Mouse (Mus musculus) heart, embryonic 11.5 days (tissue): ENCODE data around the gene Ltbp4. TPM values are rescaled to one million over a fixed set of nuclear protein-coding genes. Genes with fewer than 3 reads are reported as not detected.

Source experiments
- ATAC-seq: fragments of 200-750 bp; cut with Nextera tagmentation; replicated peaks from 2 replicates; pipeline ENCODE4 v1.8.0; 2017; ENCODE audit warnings: moderate library complexity; ENCODE audit not compliant: insufficient number of reproducible peaks, low FRiP score, low TSS enrichment
- H3K27ac ChIP-seq: fragments of 300-500 bp; sonication (generic); 2 replicates; pipeline ENCODE4 v1.5.1; 2014; ENCODE audit warnings: mild to moderate bottlenecking, low read depth, low read length
- H3K27me3 ChIP-seq: fragments of 300-500 bp; sonication (generic); 2 replicates; pipeline ENCODE4 v1.6.1; 2014; ENCODE audit warnings: mild to moderate bottlenecking, low read length, mixed read lengths; ENCODE audit not compliant: control insufficient read depth, insufficient read depth
- H3K36me3 ChIP-seq: fragments of 300-500 bp; sonication (generic); 2 replicates; pipeline ENCODE4 v1.6.1; 2014; ENCODE audit warnings: mild to moderate bottlenecking, low read length, moderate library complexity, mixed read lengths; ENCODE audit not compliant: control insufficient read depth, insufficient read depth
- H3K4me1 ChIP-seq: fragments of 300-500 bp; sonication (generic); 2 replicates; pipeline ENCODE4 v1.6.1; 2014; ENCODE audit warnings: low read length; ENCODE audit not compliant: control insufficient read depth, insufficient read depth
- H3K4me2 ChIP-seq: fragments of 300-500 bp; sonication (generic); 2 replicates; pipeline ENCODE4 v1.6.1; 2014; ENCODE audit warnings: mild to moderate bottlenecking, moderate library complexity
- H3K4me3 ChIP-seq: fragments of 300-500 bp; sonication (generic); 2 replicates; pipeline ENCODE4 v1.5.1; 2014; ENCODE audit warnings: low read depth, low read length
- H3K9ac ChIP-seq: fragments of 300-500 bp; sonication (generic); 2 replicates; pipeline ENCODE4 v1.6.1; 2014; ENCODE audit warnings: mild to moderate bottlenecking, low read depth, low read length, moderate library complexity
- H3K9me3 ChIP-seq: fragments of 300-500 bp; sonication (generic); replicated peaks from 2 replicates; pipeline ENCODE4 v1.6.1; 2016; ENCODE audit warnings: low read length; ENCODE audit not compliant: control insufficient read depth
- WGBS: fragments of 180-500 bp; shearing (Covaris S2); extraction: QIAGEN DNeasy Blood & Tissue Kit; methylation state at CpG from one replicate; pipeline ENCODE4 v1.1.7; 2014; ENCODE audit not compliant: insufficient replicate concordance; 5-methylcytosine and 5-hydroxymethylcytosine counted together
- polyA plus RNA-seq: library from polyadenylated mRNA; unstranded; fragments of >200 nt; fragmentation: Nextera tagmentation; extraction: Ambion mirVana; gene quantifications from 2 replicates; pipeline ENCODE4 v1.2.1, GENCODE M21; 2014

Ltbp4 gene
- polyA plus RNA-seq, 1 experiment from 2014 or later = 28.9 TPM

DNA sequence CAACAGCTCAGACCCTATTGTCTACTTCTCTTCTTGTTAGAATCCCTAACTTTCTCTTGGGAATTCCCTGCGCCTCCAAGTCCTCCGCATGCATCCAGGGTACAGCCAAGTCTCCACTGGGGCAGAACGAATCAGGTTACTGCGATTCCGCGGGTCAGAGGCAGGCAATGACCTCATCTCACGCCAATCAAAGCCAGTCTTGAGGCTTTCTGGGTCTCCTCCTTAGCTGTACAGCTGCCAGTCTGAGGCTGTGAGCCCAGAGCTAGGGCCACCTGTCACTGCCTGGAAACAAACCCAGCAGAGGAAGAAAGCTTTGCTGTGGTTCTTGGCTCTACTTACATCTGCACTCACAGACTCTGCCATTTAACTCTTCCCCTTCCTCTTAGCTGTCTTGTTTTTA, 21.5 kb downstream of the Ltbp4 start:
- no peak for ATAC-seq
- Histone ChIP-seq H3K9me3 (peaks cover 10% of the 10 kb centered on the region), H3K4me2 (no peak overlapping the region), H3K4me1 (no peaks in the 10 kb centered on the region), H3K36me3 (no peaks in the 10 kb centered on the region; the same call in 1 of the 2 replicates), H3K27ac (no peak overlapping the region), H3K9ac (no peak overlapping the region), H3K27me3 (peaks cover 5% of the 10 kb centered on the region; the same call in 1 of the 2 replicates), H3K4me3 (no peak overlapping the region)
- WGBS = 56% methylated on average over 7 of the region's 7 CpGs

DNA sequence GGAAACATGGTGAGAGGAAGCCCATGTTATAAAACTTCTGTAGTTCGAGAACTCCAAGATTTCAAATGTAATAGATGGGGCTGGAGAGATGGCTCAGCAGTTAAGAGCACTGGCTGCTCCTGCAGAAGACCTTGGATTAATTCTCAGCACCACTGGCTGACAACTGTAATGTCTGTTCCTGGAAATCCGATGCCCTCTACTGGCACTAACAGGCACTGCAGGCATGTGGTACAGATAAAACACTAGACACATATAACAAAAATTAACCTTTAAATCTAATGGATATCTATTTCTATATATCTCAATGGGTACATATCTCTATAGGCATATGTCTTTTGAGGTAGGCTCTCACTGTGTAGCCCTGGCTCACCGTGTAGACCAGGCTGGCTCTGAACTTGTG, 23.1 kb downstream of the Ltbp4 start:
- no peak overlapping the region for H3K4me3 ChIP-seq
- H3K27ac ChIP-seq = no peak overlapping the region
- H3K27me3 ChIP-seq = peaks cover 14% of the 10 kb centered on the region
- H3K9me3 ChIP-seq = peaks cover 10% of the 10 kb centered on the region
- peaks cover 3% of the 10 kb centered on the region for H3K4me1 ChIP-seq
- H3K4me2 ChIP-seq = no peak overlapping the region
- ATAC-seq = no peak
- no peak overlapping the region for H3K9ac ChIP-seq
- H3K36me3 ChIP-seq = no peaks in the 10 kb centered on the region; the same call in 1 of the 2 replicates
- 83% methylated on average over 3 of the region's 3 CpGs for WGBS

DNA sequence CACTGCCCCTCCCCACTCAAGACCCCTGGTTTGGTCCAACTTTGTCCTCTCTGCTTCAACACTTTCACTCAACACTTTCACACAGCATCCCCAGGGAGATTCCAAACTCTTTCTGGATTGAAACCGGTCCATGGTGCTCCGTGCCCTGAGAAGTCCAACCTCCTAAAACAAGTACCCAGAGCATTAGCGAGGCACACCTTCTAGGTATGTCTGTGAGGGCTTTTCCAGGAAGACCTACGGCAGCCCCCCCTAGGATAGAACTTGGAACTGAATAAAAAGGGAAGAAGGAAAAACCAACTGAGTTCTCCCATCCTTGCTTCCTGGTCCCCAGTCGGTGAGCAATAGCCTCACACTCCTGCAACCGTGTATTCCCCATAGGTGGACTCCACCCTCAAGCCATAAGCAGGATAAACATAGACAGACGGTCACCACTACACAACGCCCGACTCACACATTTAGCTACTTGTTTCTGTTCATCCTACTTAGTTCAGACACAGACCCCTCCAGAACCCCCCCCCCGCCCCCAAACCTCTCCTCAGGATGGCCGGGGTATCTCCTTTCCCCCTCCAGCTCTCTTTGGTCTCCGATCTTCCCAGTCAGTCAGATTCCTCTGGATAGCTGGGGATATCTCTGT, 25.7 kb downstream of the Ltbp4 start:
- Histone ChIP-seq H3K4me3 (no peak overlapping the region), H3K27ac (no peak overlapping the region), H3K9me3 (peaks cover 10% of the 10 kb centered on the region), H3K36me3 (no peaks in the 10 kb centered on the region; the same call in 1 of the 2 replicates), H3K27me3 (peaks cover 18% of the 10 kb centered on the region), H3K4me2 (no peak overlapping the region), H3K9ac (no peak overlapping the region), H3K4me1 (peaks cover 3% of the 10 kb centered on the region)
- 82% methylated on average over 12 of the region's 12 CpGs for whole genome bisulfite sequencing
- no peak for ATAC-seq

DNA sequence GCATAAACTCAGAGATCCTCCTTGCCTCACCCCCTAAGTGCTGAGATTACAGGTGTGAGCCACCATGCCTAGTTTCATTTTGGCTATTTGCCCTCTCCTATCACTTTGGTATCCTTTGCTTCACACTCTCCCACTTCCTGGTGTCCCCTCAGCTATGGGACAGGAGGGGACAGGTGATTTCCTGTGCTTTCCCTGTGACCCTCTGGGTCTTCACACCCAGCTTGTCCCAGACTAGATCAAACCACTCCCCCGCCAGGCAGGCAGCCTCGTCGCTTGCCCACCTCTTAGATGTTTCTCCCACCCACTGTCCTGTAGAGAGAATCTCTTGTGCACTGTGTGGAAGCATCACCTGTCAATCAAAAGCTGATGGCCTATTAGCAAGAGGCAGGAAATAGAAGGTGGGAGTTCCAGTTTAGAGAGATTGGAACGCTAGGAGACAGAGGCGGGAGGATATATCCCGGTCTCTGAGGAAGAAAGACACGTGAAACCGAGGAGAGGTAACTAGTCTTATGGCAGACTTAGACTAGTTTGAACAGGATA, 26.4 kb downstream of the Ltbp4 start:
- Histone ChIP-seq H3K27ac (no peak overlapping the region), H3K4me2 (no peak overlapping the region; the same call in 1 of the 2 replicates), H3K9me3 (peaks cover 10% of the 10 kb centered on the region), H3K4me1 (peaks cover 3% of the 10 kb centered on the region), H3K4me3 (no peak overlapping the region), H3K27me3 (peaks cover 18% of the 10 kb centered on the region), H3K9ac (no peak overlapping the region), H3K36me3 (no peaks in the 10 kb centered on the region; the same call in 1 of the 2 replicates)
- ATAC-seq = no peak
- 37% methylated on average over 8 of the region's 8 CpGs for WGBS

DNA sequence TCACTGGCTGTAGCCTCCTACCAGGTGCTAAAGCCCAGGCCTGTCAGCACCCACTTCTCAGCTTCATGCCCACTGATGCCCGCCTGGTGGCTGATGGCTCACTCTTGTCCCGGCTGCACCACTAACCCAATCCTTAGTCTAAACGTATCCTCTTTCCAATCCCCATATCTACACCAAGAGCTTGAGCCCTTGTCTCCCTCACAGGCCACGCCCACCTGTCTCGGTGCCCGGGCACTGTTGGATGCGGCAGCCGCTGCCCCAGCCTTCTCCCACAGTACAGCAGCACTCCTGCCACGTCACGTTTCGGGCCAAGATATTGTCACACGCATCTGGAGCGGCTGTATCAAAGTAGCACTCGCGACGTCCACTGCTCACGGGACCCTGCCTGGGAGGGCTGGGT, 27.2 kb downstream of the Ltbp4 start:
- Histone ChIP-seq H3K36me3 (no peaks in the 10 kb centered on the region; the same call in 1 of the 2 replicates), H3K4me1 (peaks cover 3% of the 10 kb centered on the region), H3K27me3 (peaks cover 20% of the 10 kb centered on the region), H3K4me2 (peak overlapping the region; percentile 67), H3K4me3 (peak overlapping the region; percentile 27), H3K27ac (no peak overlapping the region), H3K9me3 (peaks cover 10% of the 10 kb centered on the region), H3K9ac (0 out of 2 replicates have a peak overlapping the region, but pooled peaks have one; percentile 46)
- WGBS = 7% methylated on average over 17 of the region's 17 CpGs
- ATAC-seq = peak; percentile 41; the same call in 1 of the 2 replicates

DNA sequence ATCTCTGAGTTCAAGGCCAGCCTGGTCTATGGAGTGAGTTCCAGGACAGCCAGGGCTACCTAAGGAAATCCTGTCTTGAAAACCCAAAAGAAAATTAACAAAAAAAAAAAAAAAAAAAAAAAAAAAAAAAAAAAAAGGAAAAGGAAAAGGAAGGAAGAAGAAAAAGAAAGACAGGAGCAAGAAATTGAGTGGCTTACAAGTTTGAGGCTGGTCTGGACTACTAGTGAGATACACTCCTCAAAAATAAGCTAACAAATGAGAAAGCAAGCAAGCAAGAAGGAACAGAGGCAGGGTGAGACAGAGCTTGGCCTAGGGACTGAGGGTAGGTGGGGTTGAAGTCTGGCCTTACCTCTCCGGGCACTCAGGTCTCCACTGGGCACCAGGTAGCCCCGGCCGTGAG, 27.7 kb downstream of the Ltbp4 start:
- Histone ChIP-seq H3K36me3 (no peaks in the 10 kb centered on the region; the same call in 1 of the 2 replicates), H3K4me3 (no peak overlapping the region), H3K9me3 (peaks cover 10% of the 10 kb centered on the region), H3K9ac (no peak overlapping the region), H3K27ac (no peak overlapping the region), H3K4me1 (peaks cover 3% of the 10 kb centered on the region), H3K4me2 (peak overlapping the region; percentile 67), H3K27me3 (peaks cover 22% of the 10 kb centered on the region)
- ATAC-seq = 0 out of 2 replicates have a peak, but pooled peaks have one; percentile 23
- WGBS = 44% methylated on average over 3 of the region's 3 CpGs

DNA sequence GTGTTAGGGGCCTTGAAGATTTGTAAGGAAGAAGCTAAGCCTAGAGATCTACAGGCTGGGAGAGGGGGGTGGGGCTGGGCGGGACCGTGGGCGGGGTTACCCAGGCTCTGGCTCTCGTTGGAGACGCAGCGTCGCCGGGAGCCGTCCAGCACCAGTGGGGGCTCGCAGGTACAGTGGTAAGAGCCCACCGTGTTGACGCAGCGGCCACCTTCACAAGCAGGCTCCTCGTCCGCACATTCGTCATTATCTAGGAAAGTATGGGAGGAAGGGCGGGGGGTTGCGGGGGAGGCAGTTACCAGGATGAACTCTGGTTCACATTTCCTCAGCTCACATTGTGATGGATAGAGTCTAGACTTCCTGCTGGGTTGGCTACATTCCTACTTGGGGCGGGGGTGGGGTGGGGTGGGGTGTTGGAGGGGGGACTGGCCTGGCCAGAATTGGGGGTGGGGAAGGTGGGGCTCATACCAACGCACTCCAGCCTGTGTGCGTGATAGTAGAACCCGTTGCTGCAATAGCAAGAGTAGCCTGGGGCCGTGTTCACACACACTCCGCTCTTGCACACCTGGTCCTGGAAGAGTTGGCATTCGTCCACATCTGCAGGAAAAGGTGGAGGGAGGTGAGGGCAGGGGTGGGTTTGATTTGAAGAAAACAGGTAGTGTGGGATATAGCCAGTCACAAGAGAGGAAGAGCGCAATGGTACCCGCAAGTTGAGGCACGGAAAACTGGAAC, 28.5 kb downstream of the Ltbp4 start:
- Histone ChIP-seq H3K9ac (no peak overlapping the region), H3K4me1 (peaks cover 3% of the 10 kb centered on the region), H3K27me3 (peaks cover 27% of the 10 kb centered on the region), H3K9me3 (peaks cover 4% of the 10 kb centered on the region; the same call in 1 of the 2 replicates), H3K4me3 (peak overlapping the region; percentile 32), H3K27ac (no peak overlapping the region), H3K36me3 (no peaks in the 10 kb centered on the region; the same call in 1 of the 2 replicates), H3K4me2 (peak overlapping the region; percentile 66)
- peak; percentile 33; the same call in 1 of the 2 replicates for ATAC-seq
- 10% methylated on average over 28 of the region's 28 CpGs for WGBS

DNA sequence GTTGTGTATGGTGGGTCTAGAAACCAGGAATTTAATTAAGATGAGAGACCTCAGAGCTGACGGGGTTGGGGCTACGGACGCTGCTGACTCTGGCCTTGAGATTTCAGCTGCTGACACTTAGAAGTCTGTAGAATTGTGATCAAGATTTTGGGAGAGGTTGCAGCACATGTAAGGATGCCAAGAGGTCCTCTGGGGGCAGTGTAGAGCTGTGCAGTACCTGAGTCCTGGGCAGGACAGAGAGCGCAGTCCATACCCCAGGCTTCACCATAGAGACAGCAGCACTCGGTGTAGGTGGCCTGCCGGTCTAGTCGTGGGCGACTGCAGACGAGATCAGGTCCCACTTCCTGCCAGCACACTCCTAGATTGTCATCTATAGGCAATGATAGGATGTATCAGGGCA, 29.9 kb downstream of the Ltbp4 start:
- H3K36me3 ChIP-seq = no peaks in the 10 kb centered on the region
- H3K27me3 ChIP-seq = peaks cover 29% of the 10 kb centered on the region
- H3K9ac ChIP-seq = no peak overlapping the region
- no peak overlapping the region for H3K27ac ChIP-seq
- no peak overlapping the region for H3K4me2 ChIP-seq
- H3K4me3 ChIP-seq = no peak overlapping the region
- H3K9me3 ChIP-seq = no peaks in the 10 kb centered on the region
- no peak for ATAC-seq
- peaks cover 3% of the 10 kb centered on the region for H3K4me1 ChIP-seq
- 58% methylated on average over 9 of the region's 9 CpGs for WGBS
